Mouse (Mus musculus): Measurements from ENCODE around the gene Mterf1a. TPM values are rescaled to one million over a fixed set of nuclear protein-coding genes. Genes with fewer than 3 reads are reported as not detected.

The Mterf1a gene
- polyA plus RNA-seq (2012; rRNA removed), result 6.8 and 7.8 TPM in 2 replicates

GRCm38 (mm10) chr5:3893459-3894293, at the start of gene Mterf1a:
Mterf1a (minus strand) TSS chr5:3893933.

DNA sequence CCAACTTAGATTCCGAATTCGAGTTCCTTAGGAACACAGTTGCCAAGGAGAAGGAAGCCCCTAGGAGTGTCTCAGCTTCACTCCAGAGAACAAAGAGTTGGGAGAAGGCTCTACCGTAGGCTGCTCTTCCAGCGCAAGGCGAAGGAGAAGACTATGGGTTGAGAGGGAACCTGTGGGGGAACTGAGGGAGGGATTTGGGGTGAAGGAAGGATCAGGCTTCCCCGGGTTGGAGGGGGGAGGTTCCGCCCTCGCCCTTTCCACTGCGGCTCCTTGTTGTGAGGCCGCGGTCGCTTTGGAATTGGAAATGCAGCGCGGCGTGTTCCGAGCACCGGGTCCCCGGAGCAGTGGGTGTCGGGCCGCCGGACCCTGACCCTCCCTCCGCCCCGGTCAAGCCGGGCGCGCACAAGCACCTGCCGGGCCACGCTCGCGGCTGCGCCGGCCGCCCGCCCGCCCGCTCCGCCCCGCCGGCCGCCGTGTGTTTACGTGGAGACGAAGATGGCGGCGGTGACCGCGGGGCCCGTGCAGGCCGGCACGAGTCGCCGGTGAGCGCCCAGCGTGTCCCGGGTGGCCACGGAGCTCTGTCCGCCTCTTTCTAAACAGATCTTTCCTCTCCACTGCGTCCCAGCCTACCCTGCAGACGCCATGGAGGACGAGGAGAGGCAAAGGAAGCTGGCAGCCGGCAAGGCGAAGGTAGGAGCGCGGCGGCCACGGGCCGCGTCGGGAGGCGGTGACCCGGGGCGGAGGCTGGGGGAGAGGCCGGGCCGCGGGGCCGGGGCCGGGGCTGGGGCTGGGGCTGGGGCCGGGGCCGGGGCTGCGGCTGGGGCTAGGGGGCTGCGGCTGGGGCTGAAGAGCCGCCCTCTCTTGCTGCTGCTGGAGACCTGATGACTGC, 34.3 kb upstream of the Mterf1a start, which contains the start of gene Akap9:
Gene Akap9, plus strand, starts transcription at position 254 of the 889 bp plus-strand sequence.

DNA sequence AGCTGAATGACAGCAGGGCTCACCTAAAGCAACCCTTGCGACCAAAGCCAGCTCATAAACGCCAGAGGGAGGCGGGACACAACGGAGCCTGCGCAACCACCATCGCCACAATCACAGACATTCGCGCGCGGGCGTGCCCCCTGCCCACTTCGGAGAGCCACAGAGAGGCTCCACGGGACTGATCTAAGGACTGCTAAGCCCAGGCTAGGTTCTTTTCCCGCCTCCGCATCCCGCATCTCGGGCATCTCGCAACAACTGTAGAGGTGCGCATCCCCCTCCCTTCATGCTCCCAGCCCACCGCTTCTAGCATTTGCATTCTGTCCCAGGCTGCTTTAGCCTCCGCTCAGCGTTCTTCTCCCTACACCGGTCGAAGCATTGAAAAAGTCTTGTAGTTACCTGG, 48.7 kb downstream of the Mterf1a start, which contains the start of gene Lrrd1:
Gene Lrrd1, plus strand, starts transcription at position 148 of the 400 bp plus-strand sequence.

Other genes starting within 250 kb of the Mterf1a start
- not detected in 2 replicates for gene Tmbim7, start 242.8 kb downstream of the Mterf1a start, polyA plus RNA-seq (2012; rRNA removed)
- 74.6 and 87.6 TPM in 2 replicates for gene Gatad1, start 236.7 kb downstream of the Mterf1a start, polyA plus RNA-seq (2012; rRNA removed)
- gene Ankib1, start 91.0 kb downstream of the Mterf1a start, polyA plus RNA-seq (2012; rRNA removed), result 14.8 and 16.8 TPM in 2 replicates
- gene Krit1, start 90.7 kb downstream of the Mterf1a start, polyA plus RNA-seq (2012; rRNA removed), result 36.7 and 52.1 TPM in 2 replicates
- 0.06 TPM in 2 replicates for gene Lrrd1, start 48.8 kb downstream of the Mterf1a start, polyA plus RNA-seq (2012; rRNA removed)
- 45.4 and 52.2 TPM in 2 replicates for gene Akap9, start 34.1 kb upstream of the Mterf1a start, polyA plus RNA-seq (2012; rRNA removed)
- gene Cyp51, start 210.8 kb upstream of the Mterf1a start, polyA plus RNA-seq (2012; rRNA removed), result 87.5 and 88.0 TPM in 2 replicates